Mouse (Mus musculus) stomach, embryonic 15.5 days (tissue): ENCODE results near the gene Chpf. TPM values are rescaled to one million over a fixed set of nuclear protein-coding genes. Genes with fewer than 3 reads are reported as not detected.

ENCODE experiments used
- ATAC-seq: fragments of 200-750 bp; cut with Nextera tagmentation; 2 replicates; pipeline ENCODE4 v1.8.0; 2017; ENCODE audit warnings: low read depth, moderate number of reproducible peaks, moderate TSS enrichment; ENCODE audit not compliant: insufficient read depth, low FRiP score
- H3K27ac ChIP-seq: fragments of 300-500 bp; sonication (generic); 2 replicates; pipeline ENCODE4 v1.5.1; 2015; ENCODE audit warnings: mild to moderate bottlenecking, inconsistent platforms
- H3K27me3 ChIP-seq: fragments of 300-500 bp; sonication (generic); replicated peaks from 2 replicates; pipeline ENCODE4 v1.6.1; 2015; ENCODE audit warnings: inconsistent platforms
- H3K36me3 ChIP-seq: fragments of 300-500 bp; sonication (generic); 2 replicates; pipeline ENCODE4 v1.6.1; 2015; ENCODE audit warnings: inconsistent platforms
- H3K4me1 ChIP-seq: fragments of 300-500 bp; sonication (generic); 2 replicates; pipeline ENCODE4 v1.6.1; 2015; ENCODE audit warnings: inconsistent platforms
- H3K4me2 ChIP-seq: fragments of 300-500 bp; sonication (generic); 2 replicates; pipeline ENCODE4 v1.6.1; 2015; ENCODE audit warnings: mild to moderate bottlenecking, inconsistent platforms
- H3K4me3 ChIP-seq: fragments of 300-500 bp; sonication (generic); replicated peaks from 2 replicates; pipeline ENCODE4 v1.5.1; 2015; ENCODE audit warnings: inconsistent platforms
- H3K9ac ChIP-seq: fragments of 300-500 bp; sonication (generic); 2 replicates; pipeline ENCODE4 v1.6.1; 2015; ENCODE audit warnings: inconsistent platforms
- H3K9me3 ChIP-seq: fragments of 300-500 bp; sonication (generic); 2 replicates; pipeline ENCODE4 v1.6.1; 2016; ENCODE audit warnings: inconsistent platforms
- WGBS: fragments of 180-500 bp; shearing (Covaris S2); methylation state at CpG from one replicate; pipeline ENCODE4 v1.1.7; 2015; 5-methylcytosine and 5-hydroxymethylcytosine counted together
- polyA plus RNA-seq: library from polyadenylated mRNA; unstranded; fragments of >200 nt; fragmentation: Nextera tagmentation; extraction: Ambion mirVana; gene quantifications from 2 replicates; pipeline ENCODE4 v1.2.1, GENCODE M21; 2015

Chpf gene
- polyA plus RNA-seq, 1 experiment from 2014 or later: 41.9 TPM

DNA sequence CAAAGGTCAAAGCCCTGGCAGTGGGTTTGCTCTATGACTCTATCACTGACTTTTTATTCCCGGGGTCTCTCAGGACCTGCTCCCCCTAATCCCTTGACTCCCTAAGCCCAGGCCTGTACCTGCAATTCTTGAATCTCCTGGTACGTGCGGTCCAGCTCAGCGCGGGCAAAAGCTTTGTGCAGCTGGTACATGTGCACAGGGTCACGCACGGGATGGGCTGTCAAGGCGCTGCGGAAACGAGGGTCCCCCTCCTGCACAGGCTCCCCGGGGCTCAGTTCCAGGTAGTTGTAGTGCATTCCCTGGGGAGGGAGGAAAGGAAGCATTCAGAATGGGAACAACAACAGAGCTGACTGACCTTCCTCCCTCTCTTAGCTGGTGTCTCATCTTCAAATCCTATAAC lies 2.7 kb downstream of the Chpf start:
- H3K4me3 ChIP-seq: no peak overlapping the region
- H3K27ac ChIP-seq: no peak overlapping the region
- H3K4me2 ChIP-seq: no peak overlapping the region
- H3K9ac ChIP-seq: no peak overlapping the region
- no peaks in the 10 kb centered on the region for H3K9me3 ChIP-seq
- WGBS: 92% methylated on average over 11 of the region's 11 CpGs
- peaks cover 16% of the 10 kb centered on the region for H3K36me3 ChIP-seq
- peaks cover 24% of the 10 kb centered on the region for H3K4me1 ChIP-seq
- H3K27me3 ChIP-seq: peaks cover 12% of the 10 kb centered on the region
- no peak for ATAC-seq

DNA sequence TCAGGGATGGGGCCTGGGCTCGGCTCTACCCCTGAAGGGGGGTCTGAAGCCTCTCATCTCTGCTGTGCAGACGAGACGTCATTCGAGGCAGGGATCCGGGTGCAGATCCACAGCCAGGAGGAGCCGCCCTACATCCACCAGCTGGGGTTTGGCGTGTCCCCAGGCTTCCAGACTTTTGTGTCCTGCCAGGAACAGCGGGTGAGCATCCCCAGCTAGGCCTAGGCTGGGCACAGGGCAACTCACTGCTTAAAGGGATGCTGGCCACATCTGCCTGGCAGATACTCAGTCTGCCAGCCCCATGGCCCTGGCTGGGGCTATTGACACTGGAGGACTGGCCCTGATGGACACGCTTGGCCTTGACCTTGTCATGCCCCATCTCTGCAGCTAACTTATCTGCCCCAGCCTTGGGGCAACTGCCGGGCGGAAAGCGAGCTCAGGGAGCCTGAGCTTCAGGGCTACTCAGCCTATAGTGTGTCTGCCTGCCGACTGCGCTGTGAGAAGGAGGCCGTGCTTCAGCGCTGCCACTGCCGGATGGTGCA lies 9.8 kb downstream of the Chpf start:
- Histone ChIP-seq H3K9me3 (no peaks in the 10 kb centered on the region), H3K36me3 (no peaks in the 10 kb centered on the region), H3K4me1 (no peaks in the 10 kb centered on the region; the same call in 1 of the 2 replicates), H3K4me3 (no peak overlapping the region), H3K27ac (no peak overlapping the region), H3K4me2 (no peak overlapping the region), H3K9ac (no peak overlapping the region), H3K27me3 (0 out of 2 replicates have a peak, but pooled peaks cover 9% of the 10 kb centered on the region)
- 77% methylated on average over 17 of the region's 17 CpGs for WGBS
- ATAC-seq: no peak

DNA sequence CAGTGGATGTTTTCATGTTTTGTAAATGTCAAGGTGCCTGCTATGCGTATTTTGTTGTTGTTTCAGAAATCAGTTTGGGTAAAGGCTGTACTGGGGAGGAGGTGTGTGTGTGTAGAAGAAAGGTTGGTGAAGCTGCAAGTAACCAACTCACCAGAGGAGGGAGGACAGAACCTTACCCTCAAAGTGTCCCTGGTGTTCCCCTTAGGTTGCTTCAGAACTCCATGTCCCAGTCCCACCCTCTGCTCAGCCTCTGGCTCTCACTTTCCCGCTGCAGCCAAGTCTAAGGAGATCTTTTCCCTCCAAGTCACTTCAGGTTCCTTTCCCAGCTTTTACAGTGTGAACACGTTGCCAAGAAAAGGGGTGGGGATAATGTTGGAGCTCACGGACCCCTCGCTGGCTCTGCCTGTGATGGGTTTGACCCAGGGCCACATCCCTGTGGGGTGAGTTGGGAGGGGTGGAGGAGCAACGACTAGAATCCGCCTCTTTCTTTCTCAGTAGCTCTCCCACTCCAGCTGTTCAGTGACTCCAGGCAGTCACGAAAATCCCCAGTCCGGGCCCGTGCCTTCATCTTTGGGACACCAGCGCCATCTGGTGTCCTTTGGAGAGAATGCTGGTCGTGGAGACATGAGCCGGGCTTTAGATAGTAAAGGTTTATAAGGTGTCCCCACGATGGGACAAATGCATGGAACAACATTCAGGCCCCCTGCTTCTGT lies 11.7 kb downstream of the Chpf start:
- H3K4me1 ChIP-seq: no peaks in the 10 kb centered on the region; the same call in 1 of the 2 replicates
- no peak overlapping the region; the same call in 1 of the 2 replicates for H3K4me2 ChIP-seq
- 0 out of 2 replicates have a peak, but pooled peaks cover 9% of the 10 kb centered on the region for H3K27me3 ChIP-seq
- peak; percentile 71 for ATAC-seq
- whole genome bisulfite sequencing: 9% methylated on average over 14 of the region's 14 CpGs
- H3K36me3 ChIP-seq: no peaks in the 10 kb centered on the region
- no peak overlapping the region for H3K9ac ChIP-seq
- H3K9me3 ChIP-seq: no peaks in the 10 kb centered on the region
- no peak overlapping the region for H3K27ac ChIP-seq
- no peak overlapping the region for H3K4me3 ChIP-seq

DNA sequence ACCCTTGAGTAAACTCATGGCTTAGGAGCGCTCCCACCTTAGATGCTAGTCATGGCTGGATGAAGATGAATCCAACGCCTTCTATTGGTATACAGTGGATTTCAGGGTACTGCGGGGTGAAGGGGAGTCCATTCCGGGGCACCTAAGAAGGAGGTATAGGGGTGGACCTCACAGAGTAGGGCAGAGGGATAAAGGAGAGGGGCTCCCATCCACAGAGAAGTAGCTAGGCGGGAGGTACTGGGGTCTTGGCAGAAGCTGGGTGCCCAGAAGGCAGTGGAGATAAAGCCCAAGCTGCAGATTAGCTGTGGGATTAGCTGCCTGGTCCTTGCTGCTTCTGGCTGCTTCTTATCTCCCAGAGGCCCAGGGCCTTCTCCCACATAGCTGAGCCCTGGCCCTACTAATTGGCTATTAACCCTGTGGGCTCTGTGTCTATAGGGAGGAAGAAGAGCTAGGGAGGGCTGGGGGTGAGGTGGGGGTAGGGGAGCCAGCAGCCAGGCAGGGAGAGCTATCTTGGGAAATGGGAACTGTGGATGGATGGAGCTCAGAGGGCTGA lies 15.4 kb downstream of the Chpf start:
- Histone ChIP-seq H3K36me3 (no peaks in the 10 kb centered on the region), H3K9ac (no peak overlapping the region), H3K9me3 (no peaks in the 10 kb centered on the region), H3K27ac (no peak overlapping the region), H3K4me2 (no peak overlapping the region), H3K4me3 (no peak overlapping the region), H3K4me1 (peaks cover 9% of the 10 kb centered on the region), H3K27me3 (0 out of 2 replicates have a peak, but pooled peaks cover 8% of the 10 kb centered on the region)
- ATAC-seq: no peak
- WGBS: 74% methylated on average over 5 of the region's 5 CpGs

DNA sequence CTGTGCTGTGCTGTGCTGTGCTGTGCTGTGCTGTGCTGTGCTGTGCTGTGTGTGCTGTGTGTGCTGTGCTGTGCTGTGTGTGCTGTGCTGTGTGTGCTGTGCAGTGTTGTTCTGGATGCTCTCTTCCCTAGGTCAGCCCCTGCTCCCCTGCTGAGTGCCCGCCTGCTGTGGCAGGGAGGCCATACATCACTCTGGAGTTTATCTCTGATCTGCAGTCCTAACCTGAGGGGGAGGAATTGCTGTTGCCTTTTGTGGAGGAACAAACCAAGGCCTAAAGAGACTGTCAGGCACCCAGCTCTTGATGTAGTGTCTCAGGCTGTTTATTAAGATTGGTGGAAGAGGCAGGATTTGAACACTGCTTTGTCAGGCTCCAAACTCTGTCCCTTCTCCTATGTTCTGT lies 16.5 kb downstream of the Chpf start:
- H3K27me3 ChIP-seq: no peaks in the 10 kb centered on the region; the same call in 1 of the 2 replicates
- no peak overlapping the region for H3K4me3 ChIP-seq
- no peak overlapping the region for H3K4me2 ChIP-seq
- H3K9me3 ChIP-seq: no peaks in the 10 kb centered on the region
- no peaks in the 10 kb centered on the region for H3K36me3 ChIP-seq
- peaks cover 17% of the 10 kb centered on the region for H3K4me1 ChIP-seq
- H3K27ac ChIP-seq: no peak overlapping the region
- 45% methylated on average over 1 of the region's 1 CpGs for WGBS
- H3K9ac ChIP-seq: no peak overlapping the region
- no peak for ATAC-seq

DNA sequence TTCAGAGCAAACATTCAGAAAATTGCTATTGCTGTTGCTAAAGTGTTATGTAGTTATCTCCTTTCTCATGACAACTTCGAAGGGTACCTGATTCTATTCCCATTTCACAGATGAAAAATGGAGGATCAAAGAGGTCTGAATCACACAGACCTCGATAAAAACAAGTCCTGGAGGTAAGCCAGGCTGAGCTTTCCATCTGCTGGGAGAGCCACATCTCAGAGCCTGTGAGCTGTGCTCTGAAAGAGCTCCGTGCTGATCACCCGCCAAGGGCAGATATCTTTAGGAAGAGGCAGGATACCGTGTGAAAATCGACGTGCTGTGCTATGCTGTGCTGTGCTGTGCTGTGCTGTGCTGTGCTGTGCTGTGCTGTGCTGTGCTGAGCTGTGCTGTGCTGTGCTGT lies 18.8 kb downstream of the Chpf start:
- peaks cover 14% of the 10 kb centered on the region for H3K27me3 ChIP-seq
- no peaks in the 10 kb centered on the region for H3K9me3 ChIP-seq
- H3K4me1 ChIP-seq: peaks cover 20% of the 10 kb centered on the region
- H3K4me2 ChIP-seq: no peak overlapping the region
- no peak for ATAC-seq
- H3K4me3 ChIP-seq: no peak overlapping the region
- no peaks in the 10 kb centered on the region for H3K36me3 ChIP-seq
- no peak overlapping the region for H3K27ac ChIP-seq
- no peak overlapping the region for H3K9ac ChIP-seq
- WGBS: 62% methylated on average over 7 of the region's 7 CpGs

DNA sequence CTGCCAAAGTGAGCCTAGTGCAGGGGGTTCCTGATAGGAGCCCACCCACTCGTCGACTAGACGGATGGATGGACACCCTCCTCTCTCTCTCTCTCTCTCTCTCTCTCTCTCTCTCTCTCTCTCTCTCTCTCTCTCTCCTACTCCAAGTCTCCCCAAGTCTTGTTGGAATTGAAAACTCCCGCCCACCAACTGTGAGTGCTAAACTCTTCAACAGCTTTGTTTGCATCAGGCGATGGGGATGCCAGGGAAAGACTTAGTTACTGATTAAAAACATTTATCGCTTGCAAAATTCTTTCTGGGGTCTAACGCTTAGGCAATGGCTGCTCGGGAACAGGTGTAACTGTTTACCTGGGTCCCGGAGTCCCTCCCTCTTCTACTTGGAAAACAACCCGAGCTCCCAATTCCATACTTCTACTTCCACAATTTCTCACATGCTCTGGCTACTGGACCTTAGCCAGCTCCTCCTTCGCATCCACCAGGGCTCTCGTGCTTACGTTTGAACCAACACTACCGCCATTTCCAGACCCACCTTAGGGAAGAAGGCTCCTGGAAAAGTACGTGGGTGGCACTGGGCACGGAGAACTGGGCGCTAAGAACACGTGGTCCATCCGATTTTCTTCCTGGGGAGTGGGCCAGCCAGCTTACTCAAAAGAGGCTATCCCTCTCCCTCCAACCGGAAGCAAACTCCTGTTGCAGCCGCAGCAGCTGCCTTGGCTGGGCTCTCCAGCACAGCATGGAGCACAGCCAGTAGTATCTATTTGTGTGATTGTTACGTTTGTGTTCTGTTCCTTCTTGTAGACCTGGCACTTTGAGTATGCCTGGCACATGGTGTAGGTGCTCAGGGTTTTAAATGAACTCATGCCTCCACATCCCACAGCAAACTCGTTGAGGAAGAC lies 20.1 kb downstream of the Chpf start:
- H3K4me1 ChIP-seq: peaks cover 20% of the 10 kb centered on the region
- no peak for ATAC-seq
- H3K4me3 ChIP-seq: peak overlapping the region; percentile 38
- 8% methylated on average over 23 of the region's 23 CpGs for WGBS
- H3K9me3 ChIP-seq: no peaks in the 10 kb centered on the region
- H3K36me3 ChIP-seq: no peaks in the 10 kb centered on the region
- peak overlapping the region; percentile 66 for H3K4me2 ChIP-seq
- H3K9ac ChIP-seq: no peak overlapping the region
- peak overlapping the region; percentile 74 for H3K27ac ChIP-seq
- H3K27me3 ChIP-seq: peaks cover 24% of the 10 kb centered on the region

DNA sequence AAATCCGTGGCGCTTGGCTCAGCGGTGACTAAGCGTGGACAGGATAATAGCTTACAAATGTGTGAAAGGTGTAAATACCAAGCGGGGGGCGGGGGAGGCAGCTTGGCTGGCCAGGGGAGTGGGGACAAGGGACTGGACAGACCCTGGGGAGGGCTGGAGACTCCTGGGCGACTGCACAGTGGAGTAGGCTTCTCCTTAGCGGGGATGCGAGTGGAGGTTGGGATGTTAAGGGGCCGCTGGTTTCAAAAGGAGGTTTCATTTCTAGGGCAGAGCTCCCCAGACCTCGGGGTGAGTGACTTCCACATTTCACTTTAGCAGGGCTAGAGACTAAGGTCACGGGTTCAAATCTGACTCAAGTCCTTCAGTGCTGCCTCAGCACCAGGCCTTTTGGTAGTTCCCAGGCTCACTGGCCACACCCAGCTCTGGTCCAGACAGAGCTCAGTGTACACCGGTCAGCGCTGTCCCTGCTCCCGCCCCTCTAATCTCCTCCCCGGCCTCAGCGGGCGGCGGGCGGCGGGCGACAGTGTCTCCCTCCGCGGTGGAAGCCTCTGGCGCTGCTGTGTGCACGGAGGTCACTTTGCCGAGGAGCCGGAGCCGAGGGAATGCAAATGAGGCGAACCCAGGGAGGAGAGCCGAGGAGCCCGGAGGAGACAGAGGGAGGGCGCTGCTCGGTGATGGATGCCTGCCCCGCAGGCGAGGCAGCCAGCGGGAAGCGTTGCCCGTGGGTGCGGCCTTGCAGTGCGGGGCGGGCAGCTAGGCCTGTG lies 20.9 kb downstream of the Chpf start:
- ATAC-seq: peak; percentile 51
- H3K9ac ChIP-seq: no peak overlapping the region
- peaks cover 20% of the 10 kb centered on the region for H3K4me1 ChIP-seq
- peak overlapping the region; percentile 74 for H3K27ac ChIP-seq
- peaks cover 28% of the 10 kb centered on the region for H3K27me3 ChIP-seq
- peak overlapping the region; percentile 66 for H3K4me2 ChIP-seq
- H3K36me3 ChIP-seq: no peaks in the 10 kb centered on the region
- H3K9me3 ChIP-seq: no peaks in the 10 kb centered on the region
- peak overlapping the region; percentile 38 for H3K4me3 ChIP-seq
- WGBS: 3% methylated on average over 42 of the region's 42 CpGs

DNA sequence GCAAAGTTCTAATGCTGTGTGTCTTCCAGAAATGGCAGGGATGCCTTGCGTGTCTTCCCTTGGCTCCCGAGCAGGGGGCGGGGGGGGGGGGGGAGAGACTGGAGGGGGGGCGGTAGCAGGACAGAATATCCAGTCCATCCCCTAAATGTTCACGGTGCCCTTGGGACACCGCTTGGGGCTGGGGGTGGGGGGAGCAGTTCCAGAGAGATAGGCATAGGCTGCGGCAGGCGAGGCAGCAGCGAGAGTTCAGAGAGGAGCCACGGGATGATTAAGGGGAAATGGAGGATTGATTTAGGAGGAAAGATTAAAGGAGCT lies 21.4 kb downstream of the Chpf start:
- H3K4me2 ChIP-seq: peak overlapping the region; percentile 66
- no peaks in the 10 kb centered on the region for H3K36me3 ChIP-seq
- H3K27me3 ChIP-seq: peaks cover 29% of the 10 kb centered on the region
- 10% methylated on average over 8 of the region's 10 CpGs for WGBS
- no peak overlapping the region for H3K9ac ChIP-seq
- no peaks in the 10 kb centered on the region for H3K9me3 ChIP-seq
- no peak for ATAC-seq
- peaks cover 20% of the 10 kb centered on the region for H3K4me1 ChIP-seq
- H3K4me3 ChIP-seq: no peak overlapping the region
- H3K27ac ChIP-seq: no peak overlapping the region

DNA sequence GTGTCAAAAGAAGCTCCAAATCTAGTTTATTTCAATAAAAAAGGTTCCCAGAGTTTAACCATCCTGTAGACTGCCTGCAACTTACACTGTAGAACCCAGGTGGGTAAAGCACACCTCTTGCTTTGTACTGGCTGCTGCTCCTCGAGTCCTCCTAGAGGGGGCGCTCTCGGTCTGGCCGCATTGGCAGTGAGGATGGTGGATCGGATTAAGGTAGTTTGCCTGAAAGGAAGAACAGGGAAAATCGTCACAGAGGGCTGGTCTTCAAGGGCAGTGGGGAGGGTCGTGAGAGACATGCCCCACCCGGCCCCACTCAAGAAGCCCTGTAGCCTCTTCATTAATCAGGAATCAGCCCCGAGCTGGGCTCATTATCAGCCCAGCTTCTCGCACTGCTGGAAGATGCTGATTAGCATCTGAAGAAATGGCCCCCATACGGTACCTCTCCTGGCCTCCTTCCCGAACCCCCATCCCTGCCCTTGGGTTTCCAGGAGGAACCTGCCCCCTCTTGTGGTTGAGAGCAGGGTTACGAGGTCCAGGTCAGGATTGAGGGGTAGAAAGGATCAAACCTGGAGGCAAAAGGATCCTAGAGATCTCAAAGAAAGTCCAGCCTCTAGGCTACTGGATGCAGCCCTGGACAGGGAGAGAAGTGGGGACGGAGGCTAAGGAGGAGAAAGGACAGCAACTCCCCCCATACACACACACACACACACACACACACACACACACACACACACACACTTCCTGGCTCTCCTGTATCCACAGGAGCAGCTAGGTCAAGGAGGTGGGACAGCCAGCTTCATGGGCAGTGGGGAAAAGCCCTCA lies 22.2 kb downstream of the Chpf start:
- WGBS: 15% methylated on average over 14 of the region's 14 CpGs
- Histone ChIP-seq H3K4me3 (no peak overlapping the region), H3K4me2 (no peak overlapping the region), H3K27ac (no peak overlapping the region), H3K9ac (no peak overlapping the region), H3K4me1 (peaks cover 20% of the 10 kb centered on the region), H3K9me3 (no peaks in the 10 kb centered on the region), H3K36me3 (no peaks in the 10 kb centered on the region), H3K27me3 (peaks cover 36% of the 10 kb centered on the region)
- ATAC-seq: no peak

DNA sequence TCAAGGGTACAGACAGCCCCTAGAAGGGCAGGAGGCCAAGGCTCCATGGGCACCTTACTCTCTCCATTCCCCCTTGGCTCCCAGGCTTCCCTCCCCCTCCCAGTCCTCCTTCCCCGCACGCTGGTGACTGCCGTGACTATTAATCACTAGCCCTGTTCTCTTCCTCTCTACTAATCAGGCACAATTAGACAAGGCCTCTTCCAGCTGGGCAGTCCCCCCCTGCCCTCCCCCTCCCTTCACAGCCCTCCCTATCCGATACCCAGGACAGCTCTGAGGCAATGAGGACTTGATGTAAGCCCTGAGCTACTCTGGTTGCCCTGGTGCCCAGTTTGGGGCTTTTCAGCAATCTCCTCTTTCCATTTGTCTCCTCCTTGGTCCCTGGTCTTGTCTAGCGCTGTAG lies 23.2 kb downstream of the Chpf start:
- H3K9ac ChIP-seq: no peak overlapping the region
- no peak overlapping the region for H3K27ac ChIP-seq
- H3K4me3 ChIP-seq: no peak overlapping the region
- no peak overlapping the region for H3K4me2 ChIP-seq
- peaks cover 46% of the 10 kb centered on the region for H3K27me3 ChIP-seq
- ATAC-seq: no peak
- WGBS: 47% methylated on average over 5 of the region's 5 CpGs
- H3K9me3 ChIP-seq: no peaks in the 10 kb centered on the region
- no peaks in the 10 kb centered on the region for H3K36me3 ChIP-seq
- peaks cover 26% of the 10 kb centered on the region for H3K4me1 ChIP-seq
